ENCODE assay signal across 34 mouse cellular contexts in the genomic region with DNA sequence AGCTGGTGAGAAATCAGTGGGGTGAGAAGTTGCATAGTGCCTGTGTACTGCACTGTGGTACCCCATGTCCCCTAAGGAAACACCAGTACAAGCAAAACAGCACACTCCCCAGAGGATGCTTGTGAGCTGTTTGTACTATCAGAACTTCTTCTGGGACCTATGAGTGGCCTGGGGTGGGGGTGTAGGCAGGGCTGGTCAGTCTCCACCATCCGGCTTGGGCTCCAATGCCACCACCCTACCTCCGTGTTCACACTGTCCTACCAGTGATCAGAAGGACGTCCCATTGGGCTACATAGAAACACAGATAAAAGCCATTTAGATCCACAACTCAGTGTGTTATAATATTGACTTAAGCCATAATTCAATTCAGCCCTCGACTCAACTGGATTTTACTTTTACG.
"Had no signal": no experiment of that assay in that cellular context is flagged by ENCODE, and none has a peak within 500 bp of the region (broad histone marks: within the 10 kb centered on the region; RNA-seq: fewer than 3 reads in every experiment).

No protein-coding gene starts in this region.

- H3K4me1 ChIP-seq: heart, embryonic 13.5 days; heart, embryonic 15.5 days; hindbrain, embryonic 10.5 days; hindbrain, embryonic 12.5 days; hindbrain, embryonic 13.5 days; hindbrain, embryonic 15.5 days; intestine, embryonic 15.5 days; kidney, embryonic 15.5 days had no signal

- H3K4me2 ChIP-seq: heart, embryonic 11.5 days; heart, embryonic 13.5 days; heart, embryonic 15.5 days; hindbrain, embryonic 12.5 days; hindbrain, embryonic 13.5 days; hindbrain, embryonic 14.5 days; hindbrain, embryonic 15.5 days; intestine, embryonic 15.5 days; kidney, embryonic 15.5 days had no signal

- H3K9me3 ChIP-seq: heart, embryonic 15.5 days; hindbrain, embryonic 10.5 days; hindbrain, embryonic 12.5 days; hindbrain, embryonic 13.5 days; hindbrain, embryonic 15.5 days; intestine, embryonic 15.5 days; kidney, embryonic 15.5 days had no signal

- DNase-seq: heart, adult 2 months; heart, postnatal 10 days; heart, postnatal 14 days; heart, postnatal 36 days; heart, postnatal 4 days; kidney, adult 11 months; kidney, adult 18-20 months; kidney, adult 2 months; kidney, adult 8-10 months; kidney, adult 9 months; kidney, postnatal 10 days; kidney, postnatal 14 days; kidney, postnatal 25 days; kidney, postnatal 36 days; kidney, postnatal 4 days; layer of hippocampus, adult 9-11 months; layer of hippocampus, postnatal 36 days had no signal

- ATAC-seq: hindbrain, embryonic 16.5 days; hindbrain, postnatal 0 days; inflammation-experienced regulatory T-cells, adult 6 months; intestine, embryonic 15.5 days; intestine, embryonic 16.5 days; intestine, postnatal 0 days had no signal

- H3K4me3 ChIP-seq: heart, adult 2 months; heart, embryonic 13.5 days; heart, embryonic 15.5 days; hindbrain, embryonic 10.5 days; hindbrain, embryonic 12.5 days; hindbrain, embryonic 13.5 days; hindbrain, embryonic 15.5 days; intestine, embryonic 15.5 days; kidney, embryonic 15.5 days; layer of hippocampus, adult 2 months had no signal

- H3K27ac ChIP-seq: heart, adult 2 months; heart, embryonic 13.5 days; heart, embryonic 15.5 days; hindbrain, embryonic 10.5 days; hindbrain, embryonic 12.5 days; hindbrain, embryonic 13.5 days; hindbrain, embryonic 14.5 days; hindbrain, embryonic 15.5 days; hindbrain, postnatal 0 days; intestine, embryonic 15.5 days; kidney, embryonic 15.5 days; kidney, postnatal 0 days; layer of hippocampus, adult 2 months had no signal

- H3K9ac ChIP-seq: heart, embryonic 13.5 days; heart, embryonic 15.5 days; hindbrain, embryonic 12.5 days; hindbrain, embryonic 13.5 days; hindbrain, embryonic 14.5 days; hindbrain, embryonic 15.5 days; intestine, embryonic 15.5 days; kidney, embryonic 15.5 days had no signal

- H3K36me3 ChIP-seq: heart, embryonic 13.5 days; heart, embryonic 15.5 days; hindbrain, embryonic 10.5 days; hindbrain, embryonic 12.5 days; hindbrain, embryonic 13.5 days; hindbrain, embryonic 15.5 days; intestine, embryonic 15.5 days; kidney, embryonic 15.5 days had no signal

- H3K27me3 ChIP-seq: heart, embryonic 13.5 days; heart, embryonic 15.5 days; hindbrain, embryonic 12.5 days; hindbrain, embryonic 13.5 days; hindbrain, embryonic 15.5 days; intestine, embryonic 15.5 days; kidney, embryonic 15.5 days had no signal
